ENCODE assay signal across 13 mouse cellular contexts in genomic region chr6:100235036-100235435, GRCm38 (mm10).
"Had no signal": no experiment of that assay in that cellular context is flagged by ENCODE, and none has a peak within 500 bp of the region (broad histone marks: within the 10 kb centered on the region; RNA-seq: fewer than 3 reads in every experiment).

No protein-coding gene starts in this region.

- H3K9me3 ChIP-seq: kidney, embryonic 15.5 days; limb, embryonic 13.5 days; neural tube, embryonic 13.5 days had no signal

- H3K27me3 ChIP-seq: kidney, embryonic 15.5 days; limb, embryonic 13.5 days; neural tube, embryonic 13.5 days had no signal

- H3K4me1 ChIP-seq: kidney, embryonic 15.5 days had no signal

- H3K27ac ChIP-seq: kidney, embryonic 15.5 days; limb, embryonic 13.5 days; neural tube, embryonic 13.5 days had no signal

- H3K4me3 ChIP-seq: kidney, embryonic 15.5 days; limb, embryonic 13.5 days; neural tube, embryonic 13.5 days had no signal

- H3K36me3 ChIP-seq: neural tube, embryonic 13.5 days had no signal

- H3K9ac ChIP-seq: kidney, embryonic 15.5 days; limb, embryonic 13.5 days; neural tube, embryonic 13.5 days had no signal

- DNase-seq: kidney, adult 2 months; kidney, postnatal 14 days; left cerebral cortex, postnatal 4 days; lung, adult 18-20 months; retina, postnatal 1 day; right cerebral cortex, postnatal 4 days; spleen, adult 18-20 months; thymus, postnatal 36 days had no signal

- H3K4me2 ChIP-seq: kidney, embryonic 15.5 days; limb, embryonic 13.5 days; midbrain, embryonic 11.5 days; neural tube, embryonic 13.5 days had no signal

- ATAC-seq: midbrain, embryonic 16.5 days had no signal
